Mouse (Mus musculus) forebrain, embryonic 13.5 days (tissue): Measurements from ENCODE around the gene Gnmt. TPM values are rescaled to one million over a fixed set of nuclear protein-coding genes. Genes with fewer than 3 reads are reported as not detected.

Experiments
- polyA plus RNA-seq: library from polyadenylated mRNA; unstranded; fragments of >200 nt; fragmentation: Nextera tagmentation; extraction: Ambion mirVana; gene quantifications from 2 replicates; pipeline ENCODE4 v1.2.1, GENCODE M21; 2015

Gnmt gene
- polyA plus RNA-seq, 1 experiment from 2014 or later: 0.58 TPM

Other genes starting within 250 kb of the Gnmt start
- gene Ttbk1, start 241.5 kb downstream of the Gnmt start, polyA plus RNA-seq: 3.7 and 4.1 TPM in 2 replicates
- 51.2 and 59.0 TPM in 2 replicates for gene Dnph1, start 232.5 kb downstream of the Gnmt start, polyA plus RNA-seq
- gene Cul9, start 182.8 kb downstream of the Gnmt start, polyA plus RNA-seq: 9.8 and 12.4 TPM in 2 replicates
- 4.2 and 4.4 TPM in 2 replicates for gene Srf, start 173.0 kb downstream of the Gnmt start, polyA plus RNA-seq
- gene Ptk7, start 99.7 kb downstream of the Gnmt start, polyA plus RNA-seq: 32.5 and 35.3 TPM in 2 replicates
- gene Klc4, start 83.1 kb downstream of the Gnmt start, polyA plus RNA-seq: 44.3 and 47.7 TPM in 2 replicates
- 89.0 and 97.3 TPM in 2 replicates for gene Mrpl2, start 82.9 kb downstream of the Gnmt start, polyA plus RNA-seq
- gene Cul7, start 78.8 kb downstream of the Gnmt start, polyA plus RNA-seq: 33.5 and 39.0 TPM in 2 replicates
- 54.5 and 59.7 TPM in 2 replicates for gene Rrp36, start 54.8 kb downstream of the Gnmt start, polyA plus RNA-seq
- 196 and 208 TPM in 2 replicates for gene Mea1, start 50.4 kb downstream of the Gnmt start, polyA plus RNA-seq
- gene Klhdc3, start 48.3 kb downstream of the Gnmt start, polyA plus RNA-seq: 145 and 147 TPM in 2 replicates
- 85.4 and 103 TPM in 2 replicates for gene Ppp2r5d, start 24.1 kb downstream of the Gnmt start, polyA plus RNA-seq
- gene Pex6, start 17.7 kb downstream of the Gnmt start, polyA plus RNA-seq: 18.9 and 21.3 TPM in 2 replicates
- gene Cnpy3, start 23.0 kb upstream of the Gnmt start, polyA plus RNA-seq: 56.2 and 60.0 TPM in 2 replicates
- 0.21 and 0.45 TPM in 2 replicates for gene Ptcra, start 34.5 kb upstream of the Gnmt start, polyA plus RNA-seq
- 64.2 and 69.0 TPM in 2 replicates for gene 2310039H08Rik, start 43.5 kb upstream of the Gnmt start, polyA plus RNA-seq
- 142 and 143 TPM in 2 replicates for gene Rpl7l1, start 53.5 kb upstream of the Gnmt start, polyA plus RNA-seq
- 5.2 and 5.8 TPM in 2 replicates for gene Bicral, start 129.3 kb upstream of the Gnmt start, polyA plus RNA-seq
- 51.3 and 53.5 TPM in 2 replicates for gene Tbcc, start 161.5 kb upstream of the Gnmt start, polyA plus RNA-seq
- not detected in 2 replicates for gene Prph2, start 181.3 kb upstream of the Gnmt start, polyA plus RNA-seq